Mouse (Mus musculus): ENCODE results near the gene Esp3. TPM values are rescaled to one million over a fixed set of nuclear protein-coding genes. Genes with fewer than 3 reads are reported as not detected.

Esp3 gene
- polyA plus RNA-seq (2017; shearing (Covaris generic)), result not detected

DNA sequence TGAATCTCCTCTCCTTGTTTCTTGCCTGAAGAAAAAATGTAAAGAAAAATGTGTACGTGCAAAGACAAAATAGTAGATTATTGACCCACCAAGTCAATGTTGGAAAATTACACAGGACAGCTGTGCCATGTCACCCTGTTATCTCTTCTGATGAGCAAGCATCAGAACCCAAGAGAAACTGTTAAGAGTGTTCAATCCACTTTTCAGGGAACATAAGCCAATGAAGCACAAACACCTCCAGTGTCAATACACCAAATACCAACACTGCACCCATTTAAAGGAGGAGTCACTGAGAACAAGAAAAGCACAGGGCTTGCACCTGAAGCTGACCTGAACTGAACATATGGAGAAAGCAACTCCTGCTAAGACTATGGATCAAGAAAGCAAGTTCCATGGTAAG is at the start of gene Esp3:
TSS of gene Esp3 (plus strand) at position 301 of the 400 bp plus-strand sequence.

GRCm38 (mm10) chr17:40598294-40598693 is 33.6 kb upstream of the Esp3 start, which contains the start of gene Esp4:
TSS of gene Esp4 (plus strand) at chr17:40598594.

Other genes with a start within 250 kb of the Esp3 start
- gene Esp8, start 112.1 kb upstream of the Esp3 start, polyA plus RNA-seq (2017; shearing (Covaris generic)), result not detected
- gene Esp6, start 70.6 kb upstream of the Esp3 start, polyA plus RNA-seq (2017; shearing (Covaris generic)), result not detected
- gene Esp4, start 33.5 kb upstream of the Esp3 start, polyA plus RNA-seq (2017; shearing (Covaris generic)), result not detected
- not detected for gene Esp1, start 95.0 kb downstream of the Esp3 start, polyA plus RNA-seq (2017; shearing (Covaris generic))
- not detected for gene Crisp2, start 174.9 kb downstream of the Esp3 start, polyA plus RNA-seq (2017; shearing (Covaris generic))
- gene Rhag, start 179.1 kb downstream of the Esp3 start, polyA plus RNA-seq (2017; shearing (Covaris generic)), result not detected
- gene 9130008F23Rik, start 248.5 kb downstream of the Esp3 start, polyA plus RNA-seq (2017; shearing (Covaris generic)), result 0.25 TPM